Mouse (Mus musculus) right cerebral cortex, postnatal 14 days (tissue): ENCODE data around the gene Tbce.

Experiments
- DNase-seq: peaks from one replicate; pipeline ENCODE4 v3.0.0; 2022

Gene Tbce

GRCm38 (mm10) chr13:13965388-13965964, 74.0 kb downstream of the Tbce start:
- DNase-seq, result no peak

- DNase-seq, result no peak
Measured at GRCm38 (mm10) chr13:13961046-13961445, 78.4 kb downstream of the Tbce start.

- DNase-seq, result no peak
Measured at GRCm38 (mm10) chr13:13960211-13960610, 79.2 kb downstream of the Tbce start.

- DNase-seq, result no peak
Measured at GRCm38 (mm10) chr13:13956686-13957085, 82.8 kb downstream of the Tbce start.

GRCm38 (mm10) chr13:13954931-13955330, 84.5 kb downstream of the Tbce start:
- peak; percentile 33 for DNase-seq

- peak; percentile 92 for DNase-seq
Measured at GRCm38 (mm10) chr13:13953874-13954832, 85.3 kb downstream of the Tbce start, which contains the start of gene B3galnt2. TSS of gene B3galnt2 (plus strand) at chr13:13954469.
